In the genomic region with DNA sequence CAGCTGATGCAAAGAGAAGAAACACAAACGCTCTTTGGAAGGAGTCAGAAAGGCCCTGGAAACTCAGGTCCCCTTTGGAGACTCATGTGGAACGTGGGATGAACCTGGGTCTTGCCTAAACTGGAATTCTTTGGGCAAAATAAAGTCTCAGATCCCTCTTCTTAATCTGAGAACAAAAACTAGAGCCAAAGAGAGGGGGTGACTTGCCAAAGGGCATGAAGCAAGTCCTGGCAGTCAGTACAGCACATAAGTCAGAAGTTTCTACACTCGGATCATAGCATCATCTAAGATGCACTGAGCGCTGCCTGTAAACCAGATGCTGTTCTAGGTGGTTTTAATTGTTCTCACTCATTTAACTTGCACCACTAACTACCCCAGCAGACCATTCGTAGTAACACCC, we compare ENCODE assay signal across 18 mouse cellular contexts.
"Had no signal": no experiment of that assay in that cellular context is flagged by ENCODE, and none has a peak within 500 bp of the region (broad histone marks: within the 10 kb centered on the region; RNA-seq: fewer than 3 reads in every experiment).

No protein-coding gene starts in this region.

- H3K27ac ChIP-seq: kidney, postnatal 0 days; layer of hippocampus, adult 2 months; left cerebral cortex, adult 2 months; limb, embryonic 12.5 days; limb, embryonic 15.5 days; liver, embryonic 12.5 days; liver, embryonic 15.5 days; lung, embryonic 15.5 days; midbrain, embryonic 10.5 days; midbrain, embryonic 13.5 days; stomach, postnatal 0 days had no signal

- H3K4me3 ChIP-seq: layer of hippocampus, adult 2 months; left cerebral cortex, adult 2 months; limb, embryonic 12.5 days; limb, embryonic 15.5 days; liver, embryonic 12.5 days; liver, embryonic 15.5 days; lung, embryonic 15.5 days; megakaryocyte, embryonic 14.5 days; midbrain, embryonic 10.5 days; midbrain, embryonic 13.5 days had no signal

- DNase-seq: layer of hippocampus, adult 9-11 months; lung, postnatal 10 days; lung, postnatal 36 days; thymus, adult 2 months; thymus, postnatal 14 days; thymus, postnatal 4 days had no signal
